Mouse (Mus musculus): ENCODE measurements around the gene Gm20388. TPM values are rescaled to one million over a fixed set of nuclear protein-coding genes. Genes with fewer than 3 reads are reported as not detected.

Gm20388 gene
- polyA plus RNA-seq, 1 experiment from 2014 or later, result 5.3 TPM

- Histone ChIP-seq H3K9me3 (ENCODE audit: control insufficient read depth, low read length) (no peaks in the 10 kb centered on the region), H3K27me3 (replicated peaks; ENCODE audit: control insufficient read depth, insufficient read depth, low read length) (no peaks in the 10 kb centered on the region), H3K4me1 (replicated peaks; ENCODE audit: control insufficient read depth, insufficient read depth, low read length) (peaks cover 96% of the 10 kb centered on the region), H3K4me3 (ENCODE audit: low read depth, low read length) (peak overlapping the region; percentile 60), H3K9ac (ENCODE audit: low read depth, low read length) (peak overlapping the region; percentile 61), H3K4me2 (peak overlapping the region; percentile 97), H3K36me3 (ENCODE audit: control insufficient read depth, insufficient read depth, low read length) (no peaks in the 10 kb centered on the region), H3K27ac (ENCODE audit: low read depth, low read length) (peak overlapping the region; percentile 90)
- WGBS, result 17% methylated on average over 11 of the region's 11 CpGs
- ATAC-seq (replicated peaks; ENCODE audit: low FRiP score) (peak; percentile 13), DNase-seq (ENCODE audit: low spot score) (no peak)
Measured at GRCm38 (mm10) chr8:120497503-120497946, 586.9 kb downstream of the Gm20388 start.

- 7% methylated on average over 4 of the region's 4 CpGs for WGBS
- Histone ChIP-seq H3K9me3 (ENCODE audit: control insufficient read depth, low read length) (no peaks in the 10 kb centered on the region), H3K36me3 (ENCODE audit: control insufficient read depth, insufficient read depth, low read length) (no peaks in the 10 kb centered on the region), H3K9ac (ENCODE audit: low read depth, low read length) (peak overlapping the region; percentile 61), H3K27me3 (replicated peaks; ENCODE audit: control insufficient read depth, insufficient read depth, low read length) (no peaks in the 10 kb centered on the region), H3K4me1 (replicated peaks; ENCODE audit: control insufficient read depth, insufficient read depth, low read length) (peaks cover 96% of the 10 kb centered on the region), H3K4me3 (ENCODE audit: low read depth, low read length) (peak overlapping the region; percentile 60), H3K4me2 (peak overlapping the region; percentile 97), H3K27ac (ENCODE audit: low read depth, low read length) (peak overlapping the region; percentile 90)
- ATAC-seq (replicated peaks; ENCODE audit: low FRiP score), result peak; percentile 86
- peak; percentile 70 for DNase-seq (ENCODE audit: low spot score)
Measured at GRCm38 (mm10) chr8:120498349-120498831, 587.7 kb downstream of the Gm20388 start.

GRCm38 (mm10) chr8:120498926-120499605 is 588.4 kb downstream of the Gm20388 start:
- H3K27me3 ChIP-seq (replicated peaks; ENCODE audit: control insufficient read depth, insufficient read depth, low read length), result no peaks in the 10 kb centered on the region
- 16% methylated on average over 9 of the region's 9 CpGs for WGBS
- peak overlapping the region; percentile 90 for H3K27ac ChIP-seq (ENCODE audit: low read depth, low read length)
- peak overlapping the region; percentile 97 for H3K4me2 ChIP-seq
- no peaks in the 10 kb centered on the region for H3K36me3 ChIP-seq (ENCODE audit: control insufficient read depth, insufficient read depth, low read length)
- DNase-seq (ENCODE audit: low spot score), result peak; percentile 68
- peaks cover 95% of the 10 kb centered on the region for H3K4me1 ChIP-seq (replicated peaks; ENCODE audit: control insufficient read depth, insufficient read depth, low read length)
- peak overlapping the region; percentile 61 for H3K9ac ChIP-seq (ENCODE audit: low read depth, low read length)
- H3K9me3 ChIP-seq (ENCODE audit: control insufficient read depth, low read length), result no peaks in the 10 kb centered on the region
- ATAC-seq (replicated peaks; ENCODE audit: low FRiP score), result peak; percentile 73
- peak overlapping the region; percentile 60 for H3K4me3 ChIP-seq (ENCODE audit: low read depth, low read length)

- DNase-seq (ENCODE audit: low spot score) (no peak), ATAC-seq (replicated peaks; ENCODE audit: low FRiP score) (no peak)
- Histone ChIP-seq H3K27me3 (replicated peaks; ENCODE audit: control insufficient read depth, insufficient read depth, low read length) (no peaks in the 10 kb centered on the region), H3K27ac (ENCODE audit: low read depth, low read length) (peak overlapping the region; percentile 74), H3K9ac (ENCODE audit: low read depth, low read length) (no peak overlapping the region), H3K4me1 (replicated peaks; ENCODE audit: control insufficient read depth, insufficient read depth, low read length) (peaks cover 95% of the 10 kb centered on the region), H3K9me3 (ENCODE audit: control insufficient read depth, low read length) (no peaks in the 10 kb centered on the region), H3K4me3 (ENCODE audit: low read depth, low read length) (no peak overlapping the region; the same call in 1 of the 2 replicates), H3K36me3 (ENCODE audit: control insufficient read depth, insufficient read depth, low read length) (no peaks in the 10 kb centered on the region), H3K4me2 (peak overlapping the region; percentile 28)
- WGBS, result 80% methylated on average over 8 of the region's 8 CpGs
Measured at GRCm38 (mm10) chr8:120500701-120501261, 590.1 kb downstream of the Gm20388 start.

GRCm38 (mm10) chr8:120501426-120501825 is 590.8 kb downstream of the Gm20388 start:
- DNase-seq (ENCODE audit: low spot score) (no peak), ATAC-seq (replicated peaks; ENCODE audit: low FRiP score) (no peak)
- H3K4me2 ChIP-seq, result no peak overlapping the region
- peaks cover 98% of the 10 kb centered on the region for H3K4me1 ChIP-seq (replicated peaks; ENCODE audit: control insufficient read depth, insufficient read depth, low read length)
- WGBS, result 75% methylated on average over 5 of the region's 5 CpGs
- no peaks in the 10 kb centered on the region for H3K9me3 ChIP-seq (ENCODE audit: control insufficient read depth, low read length)
- no peaks in the 10 kb centered on the region for H3K36me3 ChIP-seq (ENCODE audit: control insufficient read depth, insufficient read depth, low read length)
- H3K4me3 ChIP-seq (ENCODE audit: low read depth, low read length), result no peak overlapping the region
- no peaks in the 10 kb centered on the region for H3K27me3 ChIP-seq (replicated peaks; ENCODE audit: control insufficient read depth, insufficient read depth, low read length)
- H3K9ac ChIP-seq (ENCODE audit: low read depth, low read length), result no peak overlapping the region
- no peak overlapping the region; the same call in 1 of the 2 replicates for H3K27ac ChIP-seq (ENCODE audit: low read depth, low read length)

- no peaks in the 10 kb centered on the region for H3K36me3 ChIP-seq (ENCODE audit: control insufficient read depth, insufficient read depth, low read length)
- no peak overlapping the region; the same call in 1 of the 2 replicates for H3K27ac ChIP-seq (ENCODE audit: low read depth, low read length)
- 47% methylated on average over 5 of the region's 5 CpGs for WGBS
- H3K4me3 ChIP-seq (ENCODE audit: low read depth, low read length), result no peak overlapping the region
- no peaks in the 10 kb centered on the region for H3K27me3 ChIP-seq (replicated peaks; ENCODE audit: control insufficient read depth, insufficient read depth, low read length)
- no peaks in the 10 kb centered on the region for H3K9me3 ChIP-seq (ENCODE audit: control insufficient read depth, low read length)
- no peak overlapping the region for H3K9ac ChIP-seq (ENCODE audit: low read depth, low read length)
- DNase-seq (ENCODE audit: low spot score) (no peak), ATAC-seq (replicated peaks; ENCODE audit: low FRiP score) (no peak)
- H3K4me1 ChIP-seq (replicated peaks; ENCODE audit: control insufficient read depth, insufficient read depth, low read length), result peaks cover 91% of the 10 kb centered on the region
- peak overlapping the region; percentile 24 for H3K4me2 ChIP-seq
Measured at GRCm38 (mm10) chr8:120502428-120502827, 591.8 kb downstream of the Gm20388 start.

GRCm38 (mm10) chr8:120504251-120505081 is 593.8 kb downstream of the Gm20388 start:
- peak overlapping the region; percentile 19; the same call in 1 of the 2 replicates for H3K4me3 ChIP-seq (ENCODE audit: low read depth, low read length)
- DNase-seq (ENCODE audit: low spot score), result no peak
- no peaks in the 10 kb centered on the region for H3K36me3 ChIP-seq (ENCODE audit: control insufficient read depth, insufficient read depth, low read length)
- no peaks in the 10 kb centered on the region for H3K27me3 ChIP-seq (replicated peaks; ENCODE audit: control insufficient read depth, insufficient read depth, low read length)
- peak; percentile 35 for ATAC-seq (replicated peaks; ENCODE audit: low FRiP score)
- peaks cover 91% of the 10 kb centered on the region for H3K4me1 ChIP-seq (replicated peaks; ENCODE audit: control insufficient read depth, insufficient read depth, low read length)
- H3K27ac ChIP-seq (ENCODE audit: low read depth, low read length), result no peak overlapping the region; the same call in 1 of the 2 replicates
- no peaks in the 10 kb centered on the region for H3K9me3 ChIP-seq (ENCODE audit: control insufficient read depth, low read length)
- peak overlapping the region; percentile 52 for H3K4me2 ChIP-seq
- H3K9ac ChIP-seq (ENCODE audit: low read depth, low read length), result peak overlapping the region; percentile 15; the same call in 1 of the 2 replicates
- 14% methylated on average over 19 of the region's 20 CpGs for WGBS

GRCm38 (mm10) chr8:120505082-120505511 is 594.5 kb downstream of the Gm20388 start:
- H3K27ac ChIP-seq (ENCODE audit: low read depth, low read length), result no peak overlapping the region
- H3K9ac ChIP-seq (ENCODE audit: low read depth, low read length), result peak overlapping the region; percentile 15; the same call in 1 of the 2 replicates
- no peak for ATAC-seq (replicated peaks; ENCODE audit: low FRiP score)
- H3K4me3 ChIP-seq (ENCODE audit: low read depth, low read length), result peak overlapping the region; percentile 19; the same call in 1 of the 2 replicates
- no peaks in the 10 kb centered on the region for H3K9me3 ChIP-seq (ENCODE audit: control insufficient read depth, low read length)
- peaks cover 91% of the 10 kb centered on the region for H3K4me1 ChIP-seq (replicated peaks; ENCODE audit: control insufficient read depth, insufficient read depth, low read length)
- no peak for DNase-seq (ENCODE audit: low spot score)
- no peaks in the 10 kb centered on the region for H3K36me3 ChIP-seq (ENCODE audit: control insufficient read depth, insufficient read depth, low read length)
- no peaks in the 10 kb centered on the region for H3K27me3 ChIP-seq (replicated peaks; ENCODE audit: control insufficient read depth, insufficient read depth, low read length)
- WGBS, result 14% methylated on average over 19 of the region's 19 CpGs
- H3K4me2 ChIP-seq, result peak overlapping the region; percentile 52
